Mouse (Mus musculus) R1 (cell line): ENCODE measurements around the gene Tgoln1.

ENCODE experiments used
- DNase-seq: peaks from one replicate; pipeline ENCODE4 v3.0.0-alpha.2; 2018; ENCODE audit warnings: low read depth, low spot score

Gene Tgoln1

DNA sequence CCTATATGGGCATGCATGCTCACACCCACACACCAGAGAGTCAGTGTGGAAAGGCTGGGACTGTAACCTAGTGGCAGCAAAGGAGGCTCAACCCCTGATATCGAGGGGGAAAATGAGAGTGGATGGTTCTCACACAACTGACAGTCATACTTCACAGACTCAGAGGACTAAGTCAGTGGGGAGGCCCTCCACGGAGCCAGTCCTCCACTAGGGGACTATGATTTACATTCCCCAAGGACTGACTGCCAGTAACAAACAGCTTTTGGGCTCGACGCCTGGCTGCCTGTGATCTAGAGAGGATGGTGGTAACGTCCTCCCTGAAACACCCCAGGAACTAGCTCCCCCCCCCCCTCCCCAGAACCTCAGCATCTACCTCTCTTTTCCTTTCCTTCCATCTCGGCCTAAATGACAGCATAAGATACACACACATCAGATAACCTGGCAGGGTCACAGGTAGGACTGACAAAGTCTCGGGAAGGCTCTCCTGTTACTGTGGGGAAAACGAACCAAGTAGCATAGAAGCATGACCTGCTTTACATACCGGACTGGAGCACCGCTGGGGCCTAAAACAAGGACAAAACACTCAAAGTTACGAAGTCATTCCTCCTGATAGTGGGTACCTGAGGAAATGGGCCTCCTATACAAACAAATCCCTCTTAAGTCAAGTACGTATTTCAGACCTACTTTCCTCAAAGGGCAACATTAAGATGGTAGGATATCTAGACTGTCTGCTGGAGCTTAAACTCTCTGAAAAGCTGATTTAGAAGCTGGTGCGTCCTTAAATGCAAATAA is 19.5 kb downstream of the Tgoln1 start:
- DNase-seq: no peak

DNA sequence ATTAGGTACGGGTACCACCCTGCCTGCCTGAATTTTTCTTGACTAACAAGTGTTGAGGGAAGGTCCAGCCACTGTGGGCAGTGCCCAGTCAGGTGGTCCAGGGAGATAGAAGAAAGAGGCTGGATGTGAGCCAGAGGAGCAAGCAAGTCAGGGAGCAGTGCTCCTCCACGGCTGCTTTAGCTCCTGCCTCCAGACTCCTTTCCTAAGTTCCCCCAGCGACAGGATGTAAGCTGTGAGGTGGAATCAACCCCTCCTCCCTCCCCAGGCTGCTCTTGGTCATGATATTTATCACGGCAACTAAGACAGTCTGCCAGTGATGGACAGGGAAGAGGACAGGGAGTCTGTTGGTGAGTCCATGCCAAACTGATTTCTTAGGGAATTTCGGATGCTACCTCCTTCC is 22.9 kb downstream of the Tgoln1 start:
- no peak for DNase-seq

DNA sequence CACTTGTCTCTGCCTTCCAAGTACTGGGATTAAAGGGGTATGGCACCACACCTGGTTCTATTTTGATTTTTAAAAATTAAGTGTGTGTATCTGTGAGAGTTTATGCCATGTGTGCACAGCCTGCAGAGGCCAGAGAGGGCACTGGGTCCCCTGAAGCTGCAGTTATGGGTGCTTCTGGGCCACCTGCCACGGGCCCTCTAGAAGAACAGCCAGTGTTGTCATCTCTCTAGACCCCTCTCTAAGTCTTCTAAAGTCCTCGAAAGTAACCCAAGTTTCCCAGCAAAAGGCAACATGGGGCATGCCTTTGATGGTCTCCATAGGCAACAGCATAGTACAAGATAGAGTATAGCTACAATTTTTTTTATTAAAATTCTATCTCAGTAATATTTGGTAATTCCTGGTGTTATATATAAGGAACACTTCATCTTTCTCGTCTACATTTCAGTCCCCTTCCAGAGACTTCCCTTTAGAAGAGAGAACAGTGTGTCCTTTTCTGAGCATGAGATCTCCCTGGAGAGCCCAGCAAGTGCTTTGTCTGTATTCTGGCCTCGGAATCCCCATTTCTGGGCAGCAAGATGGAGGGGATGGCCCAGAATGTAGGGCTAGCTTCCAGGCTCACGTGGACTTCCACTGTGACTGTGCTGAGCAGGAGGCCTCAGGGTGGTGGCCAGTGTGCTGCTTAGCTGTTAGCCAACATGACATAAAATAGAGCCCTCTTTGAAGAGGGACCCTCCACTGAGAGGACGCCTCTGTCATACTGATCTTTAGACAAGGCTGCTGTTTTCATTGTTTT is 23.6 kb downstream of the Tgoln1 start:
- DNase-seq: no peak

DNA sequence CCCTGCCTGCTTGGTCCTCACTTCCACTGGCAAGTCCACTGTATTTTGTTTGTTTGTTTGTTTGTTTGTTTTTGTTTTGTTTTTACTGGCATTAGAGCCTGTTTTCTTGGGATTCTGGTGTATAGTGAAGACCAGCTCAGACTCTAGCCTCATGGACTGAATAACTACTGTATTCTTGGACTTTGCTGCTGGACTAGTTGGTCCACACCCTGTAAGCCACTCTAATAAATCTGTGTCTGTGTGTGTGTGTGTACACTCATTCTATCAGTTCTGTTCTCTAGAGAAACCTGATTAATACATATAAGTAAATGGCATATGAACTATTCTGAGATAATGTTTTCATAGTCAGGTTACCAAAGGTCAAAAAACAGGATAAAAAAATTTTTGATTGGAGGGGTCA is 26.7 kb downstream of the Tgoln1 start:
- no peak for DNase-seq

DNA sequence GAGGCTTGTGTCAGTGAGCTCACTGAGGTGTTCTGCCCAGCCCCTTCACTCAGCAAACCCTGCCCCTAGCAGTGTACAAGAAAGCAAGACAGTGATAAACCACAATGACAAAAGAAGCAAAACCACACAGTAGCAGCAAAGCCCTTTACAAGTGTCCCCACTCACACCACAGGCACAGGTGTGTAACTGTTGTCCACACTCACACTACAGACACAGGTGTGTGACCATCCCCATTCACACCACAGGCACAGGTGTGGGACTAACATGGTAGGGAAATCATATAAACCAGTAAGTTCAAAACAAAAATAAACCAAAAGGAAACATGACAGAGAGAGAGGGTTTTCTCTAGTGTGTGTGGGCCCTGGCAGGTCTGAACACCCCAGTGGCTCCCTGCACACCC is 28.5 kb downstream of the Tgoln1 start:
- DNase-seq: no peak

DNA sequence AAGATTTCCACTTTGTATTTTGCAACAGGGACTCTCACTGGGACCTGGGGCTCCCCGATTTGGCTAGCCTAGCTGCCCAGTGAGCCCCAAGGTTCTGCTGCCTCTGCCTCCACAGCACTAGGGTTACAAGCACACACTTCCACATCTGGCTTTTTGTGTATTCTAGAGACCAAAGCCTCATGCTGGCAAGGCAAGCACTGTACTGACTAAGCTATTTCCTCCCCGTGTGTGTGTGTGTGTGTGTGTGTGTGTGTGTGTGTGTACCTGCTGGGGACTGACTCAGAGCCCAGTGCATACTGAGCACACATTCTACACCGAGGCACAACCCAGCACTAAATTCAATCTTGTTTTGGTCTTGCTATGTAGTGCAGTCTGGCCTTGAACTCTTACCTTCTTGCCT is 30.1 kb downstream of the Tgoln1 start:
- no peak for DNase-seq

DNA sequence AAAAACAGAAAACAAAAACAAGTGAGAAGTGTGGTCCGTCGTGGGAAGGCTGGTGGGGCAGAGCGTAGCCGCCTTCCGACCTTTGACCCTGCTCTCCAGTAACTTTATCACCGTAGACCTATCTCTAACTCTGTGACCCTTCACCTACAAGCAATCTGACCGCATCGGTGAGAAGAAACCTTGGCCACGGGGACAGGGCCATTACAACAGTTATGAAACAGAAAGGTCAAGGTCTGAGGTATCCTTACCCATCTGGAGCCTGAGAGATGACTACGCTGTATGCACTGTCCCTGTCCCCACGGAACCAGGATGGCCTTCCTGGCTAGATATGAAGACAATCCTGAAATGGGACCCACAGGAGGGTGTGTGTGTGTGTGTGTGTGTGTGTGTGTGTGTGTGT is 32.6 kb downstream of the Tgoln1 start:
- no peak for DNase-seq

DNA sequence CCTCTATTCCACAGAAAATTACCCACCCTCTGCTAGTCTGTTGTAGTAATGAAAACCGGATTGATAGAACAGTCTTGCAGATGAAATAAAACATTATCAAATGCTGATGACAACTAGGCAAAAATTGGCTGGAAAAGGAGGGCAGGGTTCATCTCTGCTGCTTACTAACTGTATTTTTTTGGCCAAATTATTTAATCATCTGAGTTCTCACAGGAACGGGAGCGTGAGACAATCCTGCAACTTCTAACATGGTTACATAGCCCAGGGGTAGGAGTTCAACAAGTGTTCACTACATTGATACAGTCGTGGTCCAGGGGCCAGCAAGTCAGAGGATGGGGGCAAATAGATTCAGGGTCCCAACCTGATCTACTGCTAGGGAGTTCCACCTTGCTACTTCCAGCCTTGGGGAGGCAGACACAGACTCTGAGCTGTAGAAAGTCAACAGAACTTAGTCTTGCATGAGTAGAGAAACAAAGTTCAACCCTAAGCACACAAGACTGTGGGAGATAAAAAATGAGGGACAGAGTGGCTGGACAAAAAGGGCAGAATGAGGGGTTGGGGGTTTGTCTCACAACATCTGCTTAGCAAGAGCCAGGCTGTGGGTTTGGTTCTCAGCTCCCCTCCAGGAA is 33.5 kb downstream of the Tgoln1 start:
- no peak for DNase-seq

DNA sequence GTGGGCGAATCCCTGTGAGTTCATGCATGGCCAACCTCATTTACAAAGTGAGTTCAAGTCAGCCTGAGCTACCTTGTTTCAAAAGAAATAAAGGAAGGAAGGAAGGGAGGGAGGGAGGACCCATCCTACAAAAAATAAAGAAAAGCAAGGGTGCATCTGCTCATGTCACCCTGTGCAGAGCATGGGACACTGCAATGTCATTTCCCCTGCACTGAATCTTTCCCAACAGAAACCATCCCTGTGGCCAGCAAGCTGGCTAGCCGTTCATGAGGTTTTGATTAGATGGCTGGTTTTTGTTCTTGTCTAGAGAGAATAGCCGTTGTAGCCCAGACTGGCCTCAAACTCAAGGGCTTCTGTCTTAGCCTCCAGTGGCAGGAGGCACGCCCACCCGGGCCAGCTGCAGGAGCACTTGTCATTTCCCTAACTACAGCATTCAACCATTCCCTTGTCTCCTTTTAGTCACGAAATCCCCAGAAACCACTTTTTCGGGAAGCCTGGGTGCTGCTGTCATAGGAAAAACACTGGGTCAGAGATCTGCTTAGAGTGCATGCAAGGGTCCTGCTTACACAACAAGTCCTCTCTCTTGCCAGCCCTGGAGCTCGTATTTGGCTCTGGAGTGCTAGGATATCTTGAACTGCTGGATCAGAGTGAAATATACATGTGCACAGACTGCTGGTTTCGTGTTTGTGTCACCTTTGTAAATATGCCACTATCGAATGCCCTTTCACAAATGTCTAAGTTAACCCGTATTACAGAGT is 35.0 kb downstream of the Tgoln1 start:
- no peak for DNase-seq

DNA sequence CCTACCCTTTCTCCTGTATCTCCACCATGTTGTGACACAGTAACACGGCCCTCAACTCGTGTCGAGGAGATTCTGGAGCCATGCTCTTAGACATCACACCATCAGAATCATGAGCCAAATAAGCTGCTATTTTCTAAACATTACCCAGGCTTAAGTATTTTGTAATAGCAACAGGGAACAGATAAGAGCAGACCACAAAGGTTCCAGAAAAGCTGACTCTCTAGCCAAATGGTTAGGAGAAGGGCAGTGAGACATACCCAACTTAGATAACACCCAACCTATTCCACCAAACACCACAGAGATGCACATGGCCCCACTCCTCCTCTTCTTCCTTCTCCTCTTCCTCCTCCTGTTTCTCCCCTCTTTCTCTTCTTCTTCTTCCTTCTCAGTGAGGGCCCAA is 40.8 kb downstream of the Tgoln1 start:
- DNase-seq: no peak

DNA sequence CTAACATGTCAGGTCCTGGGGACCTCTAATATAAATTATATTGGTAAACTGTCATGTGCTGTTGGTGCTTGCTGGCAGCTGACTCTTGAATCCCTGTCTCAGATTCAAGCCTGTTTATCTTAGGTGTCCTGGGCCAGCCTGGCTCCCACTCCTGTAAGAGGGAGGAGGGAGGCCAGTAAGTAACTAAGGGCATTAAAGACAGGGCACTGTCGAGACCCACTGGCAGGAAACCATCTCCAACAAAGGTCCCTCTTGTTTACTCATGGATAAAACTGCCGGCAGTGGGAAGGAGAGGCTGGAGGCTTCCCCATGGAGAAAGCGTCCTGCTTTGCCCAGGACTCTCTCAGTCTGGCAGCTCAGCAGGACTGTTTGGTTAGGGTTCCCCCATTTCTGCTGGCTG is 45.0 kb downstream of the Tgoln1 start:
- DNase-seq: no peak

DNA sequence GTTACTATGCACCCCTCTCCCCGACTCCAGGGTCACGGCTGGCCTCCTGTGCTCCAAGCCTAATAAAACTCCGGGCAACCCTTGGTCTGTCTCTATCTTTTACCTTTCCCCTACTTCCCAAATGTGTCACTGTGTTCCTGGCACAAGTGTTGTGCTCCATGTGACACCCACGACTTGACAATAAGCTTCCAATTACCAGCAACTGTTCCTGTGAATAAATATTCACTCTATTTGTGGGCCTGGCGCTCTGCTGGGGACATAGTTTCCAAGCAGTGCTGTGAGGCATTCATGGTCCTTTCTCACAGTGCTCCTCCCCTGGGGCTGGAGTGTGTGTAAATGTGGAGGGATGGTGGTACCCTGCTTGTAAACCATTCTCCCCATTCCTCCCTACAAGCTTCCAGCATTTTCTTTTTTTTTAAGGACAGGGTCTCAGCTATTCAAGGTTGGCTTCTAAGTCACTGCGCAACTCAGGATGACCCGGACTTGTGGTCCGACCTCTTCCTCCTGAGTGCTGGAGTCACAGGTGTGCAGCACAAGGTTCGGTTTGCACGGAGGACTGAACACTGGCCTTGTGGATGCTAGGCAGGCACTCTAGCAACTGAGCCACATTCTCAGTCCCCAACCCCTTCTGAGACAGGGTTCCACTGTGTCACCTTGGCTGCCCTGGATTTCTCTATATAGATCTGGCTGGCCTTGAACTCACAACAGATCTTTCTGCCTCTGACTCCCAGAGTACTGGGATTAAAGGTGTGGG is 46.0 kb downstream of the Tgoln1 start:
- no peak for DNase-seq

DNA sequence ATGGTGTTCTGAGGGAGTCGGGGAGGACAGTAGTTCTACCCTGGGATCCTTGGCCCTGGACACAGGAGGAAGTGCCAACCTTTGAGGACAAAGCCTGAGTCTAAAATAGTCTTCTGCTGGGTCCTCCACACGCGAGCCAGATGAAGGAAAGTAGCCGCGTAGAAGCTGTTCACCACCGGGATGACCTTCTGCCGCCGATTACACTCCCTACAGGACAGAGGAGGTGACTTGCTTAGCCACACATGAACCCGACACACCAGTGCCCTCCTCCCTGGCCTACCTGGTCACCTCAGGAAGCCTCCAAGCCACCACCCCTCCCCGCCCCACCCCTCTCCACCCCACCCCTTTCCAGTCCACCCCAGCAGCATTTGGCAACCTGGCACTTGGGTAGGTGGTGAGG is 48.1 kb downstream of the Tgoln1 start:
- DNase-seq: no peak

DNA sequence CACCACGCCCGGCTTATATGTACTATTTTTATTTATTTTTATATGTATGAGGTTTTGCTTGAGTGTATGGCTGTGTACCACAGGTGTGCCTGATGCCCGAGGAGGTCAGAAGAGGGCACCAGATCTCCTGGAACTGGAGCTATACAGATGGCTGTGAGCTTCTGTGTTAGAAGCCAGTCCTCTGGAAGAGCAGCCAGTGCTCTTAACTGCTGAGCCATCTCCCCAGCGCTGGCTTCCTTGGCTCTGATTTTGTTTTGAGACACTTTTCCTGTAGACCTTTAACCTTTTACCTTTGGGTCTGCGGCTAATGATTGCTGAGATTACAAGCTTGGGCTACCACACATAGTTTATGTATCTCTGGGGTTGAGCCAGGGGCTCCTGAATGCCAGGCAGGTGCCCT is 49.3 kb downstream of the Tgoln1 start:
- DNase-seq: no peak

DNA sequence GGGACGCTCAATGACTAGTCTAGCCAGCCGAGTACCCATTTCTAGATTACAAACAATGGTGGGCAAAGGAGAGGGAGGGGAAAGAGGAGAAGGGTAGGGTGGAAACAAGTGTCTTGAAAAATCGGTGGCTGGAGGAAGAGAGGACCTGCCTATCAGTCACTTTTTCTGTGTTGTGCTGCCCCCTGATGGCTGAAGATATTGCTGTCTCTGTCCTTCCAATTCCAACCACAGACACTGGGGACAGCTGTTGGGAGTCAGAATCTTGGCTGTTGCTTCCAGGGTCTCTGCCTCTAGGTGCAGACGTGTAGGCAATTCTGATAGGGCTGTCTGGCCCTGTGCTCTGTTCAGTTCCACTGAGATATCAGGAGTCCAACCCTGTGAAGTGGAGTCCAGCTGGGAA is 50.8 kb downstream of the Tgoln1 start:
- peak; percentile 90 for DNase-seq

DNA sequence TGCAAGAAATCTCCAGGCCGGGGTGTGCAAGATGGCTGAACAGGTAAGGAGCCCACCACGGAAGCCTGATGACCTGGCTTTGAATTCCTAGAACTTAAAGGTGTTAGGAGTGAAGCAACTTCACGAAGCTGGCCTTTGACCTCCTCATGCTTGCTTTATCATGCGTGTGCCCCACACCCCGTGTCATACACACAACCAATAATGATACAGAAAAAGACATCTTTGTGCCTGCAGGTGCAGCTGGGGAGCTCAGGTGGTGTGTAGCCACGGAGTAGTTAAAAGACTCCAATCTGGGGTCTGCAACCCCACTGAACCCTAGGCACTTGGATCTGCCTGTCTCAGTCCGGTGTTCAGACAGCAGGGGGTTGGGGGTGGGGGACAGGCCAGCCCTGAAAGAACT is 51.3 kb downstream of the Tgoln1 start:
- DNase-seq: no peak

DNA sequence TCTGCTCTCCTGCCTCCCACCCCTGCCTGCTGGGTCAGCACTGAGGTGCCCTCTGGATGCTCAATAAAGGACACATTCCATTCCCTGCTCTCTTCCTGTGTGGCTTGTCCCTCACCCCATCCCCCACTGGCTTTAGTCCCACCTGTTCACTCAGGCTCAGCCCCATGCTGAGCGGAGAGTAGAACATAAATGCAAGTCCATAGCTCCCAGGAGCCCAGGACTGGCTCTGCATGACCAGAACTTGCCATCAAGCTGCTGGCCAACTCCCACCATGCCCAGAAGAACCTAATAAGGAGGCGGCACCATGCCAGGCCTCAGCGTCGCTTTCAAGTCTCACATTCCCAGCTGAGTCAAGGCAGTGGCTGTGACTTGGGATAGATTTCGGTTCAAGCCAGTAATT is 53.9 kb downstream of the Tgoln1 start:
- DNase-seq: peak; percentile 58

DNA sequence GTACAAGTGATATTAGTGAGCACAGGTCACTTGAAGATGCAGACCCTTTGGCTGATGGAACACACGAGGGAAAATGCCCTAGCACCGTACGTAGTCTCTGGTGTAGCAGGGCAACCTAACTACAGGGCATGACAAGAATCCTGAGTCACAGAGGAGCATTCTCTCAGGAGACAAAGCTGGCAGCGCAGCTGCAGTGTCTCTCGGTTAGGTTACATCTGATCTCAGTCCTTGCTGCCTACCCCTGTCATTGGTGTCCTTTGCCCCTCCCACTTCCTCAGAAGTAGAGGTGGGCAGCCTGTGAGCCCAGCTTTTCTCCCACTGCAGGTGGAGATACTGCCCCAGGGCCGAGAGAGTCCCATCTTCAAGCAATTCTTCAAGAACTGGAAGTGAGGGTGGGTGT is 54.3 kb downstream of the Tgoln1 start:
- no peak for DNase-seq

DNA sequence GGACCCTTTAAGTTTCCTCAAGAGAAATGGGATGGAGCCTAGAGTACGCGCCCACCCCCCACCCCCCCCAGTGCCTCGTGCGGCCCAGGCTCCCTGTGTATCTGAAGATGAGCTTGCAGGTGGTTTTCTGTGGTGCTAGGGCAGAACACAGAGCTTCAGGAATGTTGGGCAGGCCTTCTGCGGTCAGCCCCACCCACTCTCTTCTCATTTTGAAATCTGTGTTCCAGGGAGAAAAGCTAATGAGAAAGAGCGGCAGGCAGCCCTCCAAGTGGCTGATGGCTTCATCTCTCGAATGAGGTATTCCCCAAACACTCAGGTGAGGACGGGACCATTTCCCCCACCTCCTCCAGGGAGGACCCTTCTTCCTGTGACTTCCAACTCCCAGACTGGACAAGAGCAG is 56.0 kb downstream of the Tgoln1 start:
- peak; percentile 62 for DNase-seq
